14 mouse cellular contexts compared by ENCODE assay signal in the genomic region with DNA sequence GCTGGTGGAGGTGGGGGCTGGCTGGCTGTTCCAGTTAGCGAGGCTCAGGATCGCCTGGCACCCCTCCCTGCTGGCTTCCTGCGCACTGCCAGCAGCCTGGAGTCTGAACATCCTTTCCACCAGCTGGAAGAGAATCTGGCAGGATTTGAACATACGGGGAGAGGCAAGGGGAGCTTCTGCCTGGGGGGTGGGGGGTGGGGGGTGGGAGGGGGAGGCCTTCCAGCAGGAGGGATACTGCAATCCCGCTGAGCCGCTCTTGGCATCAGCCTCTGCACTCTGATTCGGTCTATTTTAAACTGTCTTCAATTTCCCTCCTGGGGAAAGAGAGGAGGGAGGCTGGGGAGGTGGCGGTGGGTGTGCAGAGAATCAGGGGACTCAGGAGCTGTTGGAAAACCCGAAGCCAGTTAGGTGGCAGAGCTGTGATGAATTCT.
DNase-seq lines count a peak whose midpoint lies in the region; ATAC-seq and TF ChIP-seq lines count a peak whose summit lies in the region.
"Had no signal": no experiment of that assay in that cellular context is flagged by ENCODE, and none has a peak within 500 bp of the region (broad histone marks: within the 10 kb centered on the region; RNA-seq: fewer than 3 reads in every experiment).

No protein-coding gene starts in this region.

- H3K4me2 ChIP-seq in hindbrain, postnatal 0 days (ENCODE audit: low read depth, low read length) = no peak overlapping the region
- H3K4me2 ChIP-seq in hindbrain, embryonic 13.5 days = no peak overlapping the region
- H3K4me2 ChIP-seq in heart, embryonic 12.5 days = no peak overlapping the region
- no peak overlapping the region for H3K4me2 ChIP-seq in intestine, embryonic 15.5 days (replicated peaks)

- H3K27me3 ChIP-seq in hindbrain, postnatal 0 days (ENCODE audit: insufficient read depth, low read length) = no peaks in the 10 kb centered on the region
- peaks cover 28% of the 10 kb centered on the region; the same call in 1 of the 2 replicates for H3K27me3 ChIP-seq in hindbrain, embryonic 13.5 days
- no peaks in the 10 kb centered on the region for H3K27me3 ChIP-seq in heart, embryonic 12.5 days (replicated peaks)
- no peaks in the 10 kb centered on the region for H3K27me3 ChIP-seq in intestine, embryonic 15.5 days (replicated peaks)

- H3K9ac ChIP-seq in hindbrain, postnatal 0 days (replicated peaks; ENCODE audit: low read length) = no peak overlapping the region
- H3K9ac ChIP-seq in hindbrain, embryonic 13.5 days = no peak overlapping the region
- H3K9ac ChIP-seq in heart, embryonic 12.5 days = no peak overlapping the region
- no peak overlapping the region for H3K9ac ChIP-seq in intestine, embryonic 15.5 days

- no peaks in the 10 kb centered on the region for H3K36me3 ChIP-seq in hindbrain, postnatal 0 days (ENCODE audit: insufficient read depth, low read length)
- H3K36me3 ChIP-seq in hindbrain, embryonic 13.5 days = no peaks in the 10 kb centered on the region
- no peaks in the 10 kb centered on the region for H3K36me3 ChIP-seq in heart, embryonic 12.5 days
- no peaks in the 10 kb centered on the region for H3K36me3 ChIP-seq in intestine, embryonic 15.5 days
- H3K36me3 ChIP-seq: G1E; heart, embryonic 10.5 days had no signal

- no peaks in the 10 kb centered on the region for H3K4me1 ChIP-seq in hindbrain, postnatal 0 days (ENCODE audit: insufficient read depth, low read length)
- peaks cover 17% of the 10 kb centered on the region for H3K4me1 ChIP-seq in hindbrain, embryonic 13.5 days (replicated peaks)
- H3K4me1 ChIP-seq in heart, embryonic 12.5 days (replicated peaks) = no peaks in the 10 kb centered on the region
- H3K4me1 ChIP-seq in intestine, embryonic 15.5 days (replicated peaks) = no peaks in the 10 kb centered on the region

- no peak overlapping the region for H3K4me3 ChIP-seq in hindbrain, postnatal 0 days (ENCODE audit: low read length)
- H3K4me3 ChIP-seq in hindbrain, embryonic 13.5 days = no peak overlapping the region
- no peak overlapping the region for H3K4me3 ChIP-seq in heart, embryonic 12.5 days
- no peak overlapping the region for H3K4me3 ChIP-seq in intestine, embryonic 15.5 days (replicated peaks)
- H3K4me3 ChIP-seq: heart, embryonic 10.5 days had no signal

- H3K27ac ChIP-seq in hindbrain, postnatal 0 days = no peak overlapping the region
- H3K27ac ChIP-seq in hindbrain, embryonic 13.5 days = no peak overlapping the region
- H3K27ac ChIP-seq in heart, embryonic 12.5 days (ENCODE audit: poor library complexity, severe bottlenecking) = no peak overlapping the region
- no peak overlapping the region for H3K27ac ChIP-seq in intestine, embryonic 15.5 days
- H3K27ac ChIP-seq: heart, embryonic 10.5 days had no signal

- no peaks in the 10 kb centered on the region for H3K9me3 ChIP-seq in hindbrain, postnatal 0 days (ENCODE audit: low read length)
- no peaks in the 10 kb centered on the region for H3K9me3 ChIP-seq in hindbrain, embryonic 13.5 days
- H3K9me3 ChIP-seq in heart, embryonic 12.5 days (replicated peaks) = no peaks in the 10 kb centered on the region
- no peaks in the 10 kb centered on the region for H3K9me3 ChIP-seq in intestine, embryonic 15.5 days
- H3K9me3 ChIP-seq: heart, embryonic 10.5 days had no signal

- no peak for TF ChIP-seq CTCF in hindbrain, postnatal 0 days (IDR thresholded peaks at IDR 0.05; ENCODE audit: low read depth)

- WGBS in hindbrain, postnatal 0 days = 20% methylated on average over 9 of the region's 9 CpGs
- 28% methylated on average over 9 of the region's 9 CpGs for WGBS in hindbrain, embryonic 13.5 days
- WGBS in heart, embryonic 12.5 days = 37% methylated on average over 9 of the region's 9 CpGs
- 49% methylated on average over 9 of the region's 9 CpGs for WGBS in intestine, embryonic 15.5 days

- ATAC-seq in hindbrain, postnatal 0 days = 0 out of 2 replicates have a peak, but pooled peaks have one; percentile 27
- no peak for ATAC-seq in hindbrain, embryonic 13.5 days (ENCODE audit: low FRiP score)
- ATAC-seq in heart, embryonic 12.5 days (ENCODE audit: insufficient number of reproducible peaks, low FRiP score) = no peak
- no peak for ATAC-seq in intestine, embryonic 15.5 days
- ATAC-seq: inflammation-experienced regulatory T-cells, adult 6 months had no signal

- peak; percentile 75 to 86 for DNase-seq in cerebellum, postnatal 10 days
- no peak for DNase-seq in cerebellum, adult 11 months
- peak; percentile 46 for DNase-seq in hindbrain, postnatal 0 days (ENCODE audit: low spot score)
- peak; percentile 81 for DNase-seq in layer of hippocampus, adult 9-11 months
- DNase-seq in right cerebral cortex, postnatal 10 days (ENCODE audit: low spot score in 2 of 2) = peak; percentile 88 to 90
- DNase-seq: adrenal gland, postnatal 14 days; lung, adult 18-20 months; thymus, postnatal 4 days had no signal
